Mouse (Mus musculus): ENCODE measurements around the gene Olfr62. TPM values are rescaled to one million over a fixed set of nuclear protein-coding genes. Genes with fewer than 3 reads are reported as not detected.

The Olfr62 gene
- polyA plus RNA-seq, 1 experiment: not detected

DNA sequence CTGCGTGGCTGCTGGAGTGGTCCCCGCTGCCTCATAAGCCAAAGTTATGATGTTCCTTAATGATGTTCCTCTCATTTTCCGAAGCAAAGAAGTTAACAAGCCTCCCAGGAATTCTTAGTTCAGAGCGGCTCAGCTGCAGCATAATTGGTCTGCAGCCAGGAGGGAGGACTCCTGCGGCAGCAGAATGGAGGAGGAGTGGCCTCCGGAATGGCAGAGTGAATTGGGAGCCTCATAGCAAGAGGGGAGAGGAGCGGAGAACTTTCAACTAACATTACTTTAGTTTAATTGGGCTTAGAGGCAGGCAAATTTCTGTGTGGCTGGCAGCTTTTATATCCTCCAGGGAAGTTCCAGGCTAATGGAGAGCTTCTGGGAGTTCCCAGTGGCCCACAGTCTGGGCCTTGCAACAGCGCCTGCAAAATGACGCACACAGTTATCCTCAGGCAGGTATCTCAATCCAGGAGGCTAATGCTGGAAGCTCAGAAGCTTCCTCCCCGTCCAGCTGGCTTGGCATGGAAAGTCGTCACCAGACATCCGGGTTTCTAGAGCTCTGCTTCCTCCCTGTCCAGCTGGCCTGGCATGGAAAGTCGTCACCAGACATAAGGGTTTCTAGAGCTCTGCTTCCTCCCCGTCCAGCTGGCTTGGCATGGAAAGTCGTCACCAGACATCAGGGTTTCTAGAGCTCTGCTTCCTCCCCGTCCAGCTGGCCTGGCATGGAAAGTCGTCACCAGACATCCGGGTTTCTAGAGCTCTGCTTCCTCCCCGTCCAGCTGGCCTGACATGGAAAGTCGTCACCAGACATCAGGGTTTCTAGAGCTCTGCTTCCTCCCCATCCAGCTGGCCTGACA lies 16.2 kb upstream of the Olfr62 start:
- 10% methylated on average over 20 of the region's 20 CpGs for WGBS
- DNase-seq: no peak
- Histone ChIP-seq H3K4me3 (replicated peaks; ENCODE audit: insufficient read depth, low read depth, low read length) (no peak overlapping the region), H3K4me1 (ENCODE audit: control insufficient read depth, insufficient read depth, low read length) (no peaks in the 10 kb centered on the region; the same call in 1 of the 2 replicates), H3K27ac (ENCODE audit: insufficient read depth, low read length) (no peak overlapping the region), H3K27me3 (ENCODE audit: control insufficient read depth, insufficient read depth, low read length) (no peaks in the 10 kb centered on the region)
- TF ChIP-seq CTCF (IDR thresholded peaks at IDR 0.05; ENCODE audit: borderline replicate concordance, insufficient read depth, low read depth, low read length) (no peak), POLR2A (IDR thresholded peaks at IDR 0.05; ENCODE audit: borderline replicate concordance, insufficient read depth, low read length) (no peak)

GRCm38 (mm10) chr4:118645234-118645633 lies 13.5 kb upstream of the Olfr62 start:
- H3K4me1 ChIP-seq (ENCODE audit: control insufficient read depth, insufficient read depth, low read length): no peaks in the 10 kb centered on the region; the same call in 1 of the 2 replicates
- H3K4me3 ChIP-seq (replicated peaks; ENCODE audit: insufficient read depth, low read depth, low read length): no peak overlapping the region
- TF ChIP-seq CTCF (IDR thresholded peaks at IDR 0.05; ENCODE audit: borderline replicate concordance, insufficient read depth, low read depth, low read length): peak; percentile 70
- TF ChIP-seq POLR2A (IDR thresholded peaks at IDR 0.05; ENCODE audit: borderline replicate concordance, insufficient read depth, low read length): no peak
- DNase-seq: peak in 1 of 2 experiments; percentile 49
- H3K27ac ChIP-seq (ENCODE audit: insufficient read depth, low read length): no peak overlapping the region
- H3K27me3 ChIP-seq (ENCODE audit: control insufficient read depth, insufficient read depth, low read length): no peaks in the 10 kb centered on the region
- 12% methylated on average over 2 of the region's 2 CpGs for WGBS

- TF ChIP-seq POLR2A (IDR thresholded peaks at IDR 0.05; ENCODE audit: borderline replicate concordance, insufficient read depth, low read length) (no peak), CTCF (IDR thresholded peaks at IDR 0.05; ENCODE audit: borderline replicate concordance, insufficient read depth, low read depth, low read length) (no peak)
- no peak overlapping the region for H3K4me3 ChIP-seq (replicated peaks; ENCODE audit: insufficient read depth, low read depth, low read length)
- H3K4me1 ChIP-seq (ENCODE audit: control insufficient read depth, insufficient read depth, low read length): no peaks in the 10 kb centered on the region
- WGBS: 79% methylated on average over 2 of the region's 2 CpGs
- no peak for DNase-seq
- no peaks in the 10 kb centered on the region for H3K27me3 ChIP-seq (ENCODE audit: control insufficient read depth, insufficient read depth, low read length)
- H3K27ac ChIP-seq (ENCODE audit: insufficient read depth, low read length): no peak overlapping the region
Measured at GRCm38 (mm10) chr4:118687086-118687485, 28.3 kb downstream of the Olfr62 start.

DNA sequence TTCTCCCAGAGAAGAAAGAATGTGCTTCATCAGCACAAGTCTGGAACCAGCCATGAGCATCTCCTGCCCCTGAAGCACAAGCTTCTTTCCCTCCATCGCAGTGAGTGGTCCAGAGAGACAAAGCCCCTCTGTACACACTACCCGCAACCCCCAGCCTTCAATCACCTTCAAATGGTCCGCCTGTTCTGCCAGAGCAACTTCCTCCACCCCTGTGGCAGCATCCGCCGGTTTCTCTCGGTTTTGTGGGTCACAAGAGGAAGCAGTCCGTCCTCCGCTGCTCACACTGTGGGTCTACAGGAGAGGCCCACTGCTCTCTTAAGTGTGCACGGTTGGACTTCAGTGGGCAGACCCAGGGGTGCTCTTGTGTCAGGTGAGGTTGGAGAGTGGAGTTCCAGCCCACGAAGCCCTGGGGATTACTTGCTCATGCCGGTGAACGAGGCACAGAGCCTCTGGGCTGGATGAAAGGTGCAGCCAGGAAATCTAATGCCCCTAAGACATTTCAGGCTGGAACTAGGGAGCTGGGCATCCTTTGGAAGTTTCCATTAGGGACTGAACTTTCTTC lies 33.7 kb downstream of the Olfr62 start, which contains the start of gene Olfr1342:
Olfr1342 (minus strand) TSS at position 345 of the 562 bp plus-strand sequence.
- no peak for TF ChIP-seq POLR2A (IDR thresholded peaks at IDR 0.05; ENCODE audit: borderline replicate concordance, insufficient read depth, low read length)
- TF ChIP-seq CTCF (IDR thresholded peaks at IDR 0.05; ENCODE audit: borderline replicate concordance, insufficient read depth, low read depth, low read length): no peak
- Histone ChIP-seq H3K27ac (ENCODE audit: insufficient read depth, low read length) (no peak within 1 kb of the TSS), H3K4me3 (replicated peaks; ENCODE audit: insufficient read depth, low read depth, low read length) (no peak within 1 kb of the TSS), H3K4me1 (ENCODE audit: control insufficient read depth, insufficient read depth, low read length) (no peaks in the 10 kb centered on the region), H3K27me3 (ENCODE audit: control insufficient read depth, insufficient read depth, low read length) (no peaks in the 10 kb centered on the region)
- WGBS: 39% methylated on average over 12 of the region's 12 CpGs
- DNase-seq: no peak

- WGBS: 53% methylated on average over 2 of the region's 2 CpGs
Measured at GRCm38 (mm10) chr4:118693812-118694211, 35.1 kb downstream of the Olfr62 start.

DNA sequence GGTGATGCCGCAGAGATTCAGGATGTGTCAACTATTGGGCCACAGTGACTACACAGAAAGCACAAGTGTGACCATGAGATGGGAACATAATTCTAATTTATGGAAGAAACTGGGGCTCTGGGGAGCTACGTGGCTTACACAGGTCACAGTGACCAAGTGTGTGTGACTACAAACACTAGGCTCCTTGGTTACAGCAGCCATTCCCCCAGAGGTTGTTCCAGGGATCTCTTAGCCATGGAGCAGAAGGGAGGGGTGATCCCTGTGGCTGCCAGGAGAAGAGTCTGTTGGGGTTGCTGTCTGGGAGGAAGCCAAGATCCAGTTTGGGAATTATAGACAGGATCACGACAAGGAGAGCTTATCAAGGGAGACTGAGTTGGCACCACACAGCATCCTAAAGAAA lies 44.5 kb downstream of the Olfr62 start, which contains the start of gene Olfr1341:
Olfr1341 (plus strand) TSS at position 301 of the 400 bp plus-strand sequence.
- Histone ChIP-seq H3K4me3 (replicated peaks; ENCODE audit: insufficient read depth, low read depth, low read length) (no peak within 1 kb of the TSS), H3K27me3 (ENCODE audit: control insufficient read depth, insufficient read depth, low read length) (no peaks in the 10 kb centered on the region), H3K4me1 (ENCODE audit: control insufficient read depth, insufficient read depth, low read length) (no peaks in the 10 kb centered on the region), H3K27ac (ENCODE audit: insufficient read depth, low read length) (no peak within 1 kb of the TSS)
- no peak for TF ChIP-seq POLR2A (IDR thresholded peaks at IDR 0.05; ENCODE audit: borderline replicate concordance, insufficient read depth, low read length)
- TF ChIP-seq CTCF (IDR thresholded peaks at IDR 0.05; ENCODE audit: borderline replicate concordance, insufficient read depth, low read depth, low read length): no peak
- no peak for DNase-seq
- WGBS: 57% methylated on average over 3 of the region's 3 CpGs

More at GRCm38 (mm10) chr4:118693812-118694211, 35.1 kb downstream of the Olfr62 start:
- Histone ChIP-seq H3K4me1 (ENCODE audit: control insufficient read depth, insufficient read depth, low read length) (no peaks in the 10 kb centered on the region), H3K4me3 (replicated peaks; ENCODE audit: insufficient read depth, low read depth, low read length) (no peak overlapping the region), H3K27me3 (ENCODE audit: control insufficient read depth, insufficient read depth, low read length) (no peaks in the 10 kb centered on the region), H3K27ac (ENCODE audit: insufficient read depth, low read length) (no peak overlapping the region)
- TF ChIP-seq POLR2A (IDR thresholded peaks at IDR 0.05; ENCODE audit: borderline replicate concordance, insufficient read depth, low read length) (no peak), CTCF (IDR thresholded peaks at IDR 0.05; ENCODE audit: borderline replicate concordance, insufficient read depth, low read depth, low read length) (no peak)
- no peak for DNase-seq

- no peak overlapping the region for H3K27ac ChIP-seq (ENCODE audit: insufficient read depth, low read length)
- H3K27me3 ChIP-seq (ENCODE audit: control insufficient read depth, insufficient read depth, low read length): no peaks in the 10 kb centered on the region
- H3K4me1 ChIP-seq (ENCODE audit: control insufficient read depth, insufficient read depth, low read length): no peaks in the 10 kb centered on the region
- no peak for DNase-seq
- H3K4me3 ChIP-seq (replicated peaks; ENCODE audit: insufficient read depth, low read depth, low read length): no peak overlapping the region
- TF ChIP-seq POLR2A (IDR thresholded peaks at IDR 0.05; ENCODE audit: borderline replicate concordance, insufficient read depth, low read length) (no peak), CTCF (IDR thresholded peaks at IDR 0.05; ENCODE audit: borderline replicate concordance, insufficient read depth, low read depth, low read length) (no peak)
- 80% methylated on average over 5 of the region's 5 CpGs for WGBS
Measured at GRCm38 (mm10) chr4:118708086-118708485, 49.3 kb downstream of the Olfr62 start.
